Mouse (Mus musculus) heart, embryonic 14.5 days (tissue): ENCODE measurements around the gene Bcl2l1. TPM values are rescaled to one million over a fixed set of nuclear protein-coding genes. Genes with fewer than 3 reads are reported as not detected.

ENCODE experiments used
- ATAC-seq: fragments of 200-750 bp; cut with Nextera tagmentation; 2 replicates; pipeline ENCODE4 v1.8.0; 2017; ENCODE audit warnings: low read depth, moderate TSS enrichment; ENCODE audit not compliant: insufficient number of reproducible peaks, insufficient read depth, low FRiP score
- H3K27ac ChIP-seq, 2 experiments: fragments of 200-500 bp in 1 of 2; fragments of 300-500 bp in 1 of 2; sonication (generic) in 1 of 2; replicated peaks in 1 of 2; 2 replicates each; pipeline ENCODE4 v1.5.1; 2012 to 2014; ENCODE audit warnings: low read depth in 2 of 2, low read length in 2 of 2, control low read depth in 1 of 2, mild to moderate bottlenecking in 1 of 2, mixed read lengths in 1 of 2; ENCODE audit not compliant: control insufficient read depth in 1 of 2, insufficient read depth in 1 of 2
- H3K27me3 ChIP-seq: fragments of 300-500 bp; sonication (generic); 2 replicates; pipeline ENCODE4 v1.6.1; 2014; ENCODE audit warnings: mild to moderate bottlenecking, low read length, control low read depth; ENCODE audit not compliant: control insufficient read depth, insufficient read depth
- H3K36me3 ChIP-seq: fragments of 300-500 bp; sonication (generic); 2 replicates; pipeline ENCODE4 v1.6.1; 2014; ENCODE audit warnings: mild to moderate bottlenecking, control low read depth, low read length, mixed read lengths; ENCODE audit not compliant: control insufficient read depth, insufficient read depth
- H3K4me1 ChIP-seq, 2 experiments: fragments of 200-500 bp in 1 of 2; fragments of 300-500 bp in 1 of 2; sonication (generic) in 1 of 2; 2 replicates each; pipeline ENCODE4 v1.6.1; 2012 to 2014; ENCODE audit warnings: low read length in 2 of 2, control low read depth in 1 of 2, mixed read lengths in 1 of 2; ENCODE audit not compliant: control insufficient read depth in 2 of 2, insufficient read depth in 2 of 2
- H3K4me2 ChIP-seq: fragments of 300-500 bp; sonication (generic); 2 replicates; pipeline ENCODE4 v1.6.1; 2014; ENCODE audit warnings: mild to moderate bottlenecking, low read length
- H3K4me3 ChIP-seq, 2 experiments: fragments of 200-500 bp in 1 of 2; fragments of 300-500 bp in 1 of 2; sonication (generic) in 1 of 2; 2 replicates each; pipeline ENCODE4 v1.5.1; 2012 to 2014; ENCODE audit warnings: low read length in 2 of 2, mild to moderate bottlenecking in 2 of 2, control low read depth in 1 of 2, low read depth in 1 of 2, moderate library complexity in 1 of 2; ENCODE audit not compliant: control insufficient read depth in 1 of 2, insufficient read depth in 1 of 2
- H3K9ac ChIP-seq: fragments of 300-500 bp; sonication (generic); 2 replicates; pipeline ENCODE4 v1.6.1; 2014; ENCODE audit warnings: mild to moderate bottlenecking, low read length
- H3K9me3 ChIP-seq: fragments of 300-500 bp; sonication (generic); 2 replicates; pipeline ENCODE4 v1.6.1; 2016; ENCODE audit warnings: low read length, control low read depth; ENCODE audit not compliant: control insufficient read depth
- WGBS: fragments of 180-500 bp; shearing (Covaris S2); extraction: QIAGEN DNeasy Blood & Tissue Kit; methylation state at CpG from one replicate; pipeline ENCODE4 v1.1.7; 2014; 5-methylcytosine and 5-hydroxymethylcytosine counted together
- polyA plus RNA-seq: library from polyadenylated mRNA; unstranded; fragments of >200 nt; fragmentation: Nextera tagmentation; extraction: Ambion mirVana; gene quantifications from 2 replicates; pipeline ENCODE4 v1.2.1, GENCODE M21; 2014

The Bcl2l1 gene
- polyA plus RNA-seq, 1 experiment from 2014 or later, result 59.0 TPM

GRCm38 (mm10) chr2:152757478-152757877 lies 74.0 kb downstream of the Bcl2l1 start:
- H3K9ac ChIP-seq, result no peak overlapping the region
- H3K4me1 ChIP-seq, result peaks cover 14 to 16% of the 10 kb centered on the region in 2 experiments
- no peaks in the 10 kb centered on the region for H3K27me3 ChIP-seq
- no peaks in the 10 kb centered on the region for H3K9me3 ChIP-seq
- H3K27ac ChIP-seq, result no peak overlapping the region
- 78% methylated on average over 2 of the region's 2 CpGs for WGBS
- H3K4me3 ChIP-seq, result no peak overlapping the region
- ATAC-seq, result no peak
- no peak overlapping the region for H3K4me2 ChIP-seq
- no peaks in the 10 kb centered on the region for H3K36me3 ChIP-seq

- no peaks in the 10 kb centered on the region for H3K27me3 ChIP-seq
- H3K36me3 ChIP-seq, result no peaks in the 10 kb centered on the region
- peaks cover 14 to 16% of the 10 kb centered on the region in 2 experiments for H3K4me1 ChIP-seq
- no peaks in the 10 kb centered on the region for H3K9me3 ChIP-seq
- H3K9ac ChIP-seq, result no peak overlapping the region
- ATAC-seq, result no peak
- 83% methylated on average over 17 of the region's 17 CpGs for WGBS
- no peak overlapping the region for H3K4me3 ChIP-seq
- no peak overlapping the region for H3K27ac ChIP-seq
- no peak overlapping the region for H3K4me2 ChIP-seq
Observed at GRCm38 (mm10) chr2:152756474-152757393, 74.8 kb downstream of the Bcl2l1 start.

- Histone ChIP-seq H3K9ac (peak within 1 kb of the TSS; percentile 58), H3K4me1 (peaks cover 14 to 16% of the 10 kb centered on the region in 2 experiments), H3K9me3 (no peaks in the 10 kb centered on the region), H3K27me3 (no peaks in the 10 kb centered on the region), H3K4me3 (peak within 1 kb of the TSS; percentile 34 to 39), H3K27ac (no peak within 1 kb of the TSS), H3K36me3 (no peaks in the 10 kb centered on the region), H3K4me2 (peak within 1 kb of the TSS; percentile 73)
- WGBS, result 4% methylated on average over 30 of the region's 30 CpGs
- ATAC-seq, result no peak
Observed at GRCm38 (mm10) chr2:152753944-152754711, 77.4 kb downstream of the Bcl2l1 start, which contains the start of gene Cox4i2. Gene Cox4i2 (plus strand): TSS chr2:152754173.

DNA sequence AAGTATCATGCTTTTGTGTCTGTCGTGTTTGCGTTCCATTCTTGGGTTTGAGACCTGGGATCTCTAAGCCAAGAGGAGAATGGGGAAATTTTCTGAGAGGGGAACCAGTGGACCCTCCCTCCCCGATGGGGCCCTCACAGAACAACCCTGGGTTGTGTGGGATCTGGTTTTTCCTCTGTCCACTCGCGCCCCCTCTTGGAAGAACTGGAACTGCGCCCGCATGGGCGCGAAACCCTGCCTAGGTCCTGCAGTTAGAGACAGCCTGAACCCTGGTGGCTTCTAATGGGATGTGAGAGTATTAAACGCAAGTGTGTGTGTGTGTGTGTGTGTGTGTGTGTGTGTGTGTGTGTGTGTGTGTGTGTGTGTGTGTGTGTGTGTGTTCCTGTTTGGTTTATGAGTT lies 89.1 kb downstream of the Bcl2l1 start:
- Histone ChIP-seq H3K27ac (peak overlapping the region; percentile 35 to 76; a peak in 2 of 4 replicates), H3K9me3 (no peaks in the 10 kb centered on the region), H3K4me2 (peak overlapping the region; percentile 42; the same call in 1 of the 2 replicates), H3K36me3 (no peaks in the 10 kb centered on the region), H3K4me1 (peaks cover 23 to 39% of the 10 kb centered on the region in 2 experiments), H3K4me3 (no peak overlapping the region), H3K9ac (peak overlapping the region; percentile 44; the same call in 1 of the 2 replicates), H3K27me3 (no peaks in the 10 kb centered on the region)
- 30% methylated on average over 10 of the region's 10 CpGs for WGBS
- no peak for ATAC-seq

DNA sequence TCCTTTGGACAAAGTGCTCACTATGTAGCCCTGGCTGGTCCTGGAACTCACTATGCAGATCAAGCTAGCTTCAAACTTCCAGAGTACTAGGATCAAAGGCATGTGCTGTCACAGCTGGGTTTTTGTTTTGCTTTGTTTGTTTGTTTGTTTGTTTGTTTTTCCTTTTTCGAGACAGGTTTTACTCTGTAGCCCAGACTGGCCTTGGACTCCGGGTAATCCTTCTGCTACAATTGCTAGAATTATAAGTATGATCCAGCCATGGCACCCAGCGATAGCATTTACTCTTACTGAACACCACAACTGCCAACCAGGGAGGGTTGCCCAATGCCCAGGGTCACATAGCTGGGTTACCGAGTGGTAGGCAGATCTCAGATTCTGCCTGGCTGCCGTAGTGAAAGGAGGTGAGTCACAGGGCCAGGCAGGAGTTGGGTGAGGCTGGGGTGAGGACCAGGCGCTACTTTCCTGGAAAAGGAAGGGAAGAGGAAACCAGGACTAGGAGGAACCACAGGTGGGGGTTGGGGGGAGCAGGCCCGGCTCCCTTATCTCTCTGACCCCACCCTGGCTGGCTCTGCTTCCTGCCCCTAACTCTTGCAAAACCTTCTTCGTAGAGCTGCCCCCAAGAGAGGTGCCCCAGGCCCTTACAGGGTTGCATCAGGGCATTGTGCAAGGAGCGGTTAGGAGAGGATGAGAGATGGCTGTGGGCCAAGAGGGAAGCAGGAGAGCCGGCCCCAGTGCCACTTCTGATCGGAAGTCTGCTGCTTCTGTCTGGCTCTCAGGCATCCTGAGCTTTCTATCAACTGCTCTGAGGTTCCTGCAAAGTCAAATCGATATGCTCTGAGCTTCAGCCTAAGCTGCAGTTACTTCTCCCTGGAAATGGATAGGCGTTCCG lies 90.1 kb downstream of the Bcl2l1 start:
- H3K36me3 ChIP-seq, result no peaks in the 10 kb centered on the region
- no peak overlapping the region for H3K4me3 ChIP-seq
- peak; percentile 20 for ATAC-seq
- peak overlapping the region; percentile 44; the same call in 1 of the 2 replicates for H3K9ac ChIP-seq
- no peaks in the 10 kb centered on the region for H3K27me3 ChIP-seq
- WGBS, result 24% methylated on average over 13 of the region's 14 CpGs
- peak overlapping the region; percentile 42 for H3K4me2 ChIP-seq
- no peaks in the 10 kb centered on the region for H3K9me3 ChIP-seq
- peak overlapping the region; percentile 56 to 76 for H3K27ac ChIP-seq
- H3K4me1 ChIP-seq, result peaks cover 25 to 43% of the 10 kb centered on the region in 2 experiments

DNA sequence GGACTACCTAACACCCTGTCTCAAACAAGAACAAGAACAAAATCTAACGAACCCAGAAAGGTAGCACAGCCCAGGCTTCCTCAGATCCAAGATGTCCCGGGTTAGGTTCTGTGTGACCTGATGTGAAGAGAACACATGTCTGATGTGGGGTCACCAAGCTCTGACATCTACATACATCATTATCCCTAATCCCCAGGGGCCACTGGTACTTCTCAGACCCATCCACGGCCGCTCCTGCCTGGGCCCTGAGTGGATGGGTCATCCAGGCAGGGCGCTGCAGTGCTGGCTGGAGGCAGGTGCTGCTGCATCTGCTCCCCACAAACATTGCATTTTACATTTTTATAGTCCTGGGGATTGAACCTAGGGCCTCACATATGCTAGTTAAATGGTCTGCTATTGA lies 91.0 kb downstream of the Bcl2l1 start:
- 77% methylated on average over 5 of the region's 5 CpGs for WGBS
- Histone ChIP-seq H3K4me1 (peaks cover 28 to 47% of the 10 kb centered on the region in 2 experiments), H3K27me3 (no peaks in the 10 kb centered on the region), H3K9me3 (no peaks in the 10 kb centered on the region), H3K4me2 (no peak overlapping the region), H3K27ac (peak overlapping the region in 1 of 2 experiments; percentile 82; a peak in 1 of 4 replicates), H3K36me3 (no peaks in the 10 kb centered on the region), H3K4me3 (no peak overlapping the region), H3K9ac (no peak overlapping the region)
- ATAC-seq, result no peak

DNA sequence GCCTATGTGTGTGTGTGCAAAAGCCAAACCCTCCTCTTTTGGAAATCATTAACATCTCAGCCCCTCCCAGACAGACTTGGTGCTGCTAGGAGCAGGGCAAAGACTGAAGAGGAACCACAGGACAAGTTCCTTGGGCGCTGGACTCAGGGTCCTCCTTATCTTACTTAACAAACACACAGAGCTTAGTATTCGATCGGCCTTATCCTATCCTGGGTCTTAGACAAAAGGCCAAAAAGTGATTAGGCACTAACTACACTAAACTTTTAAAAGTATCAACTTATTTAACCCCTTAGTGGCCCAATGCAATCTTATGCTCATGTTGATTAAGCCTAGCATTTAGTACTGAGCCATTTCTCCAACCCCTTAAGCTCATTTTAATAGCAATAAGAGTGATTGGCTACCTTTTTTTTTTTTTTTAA lies 91.7 kb downstream of the Bcl2l1 start:
- H3K9ac ChIP-seq, result no peak overlapping the region
- H3K27me3 ChIP-seq, result no peaks in the 10 kb centered on the region
- H3K27ac ChIP-seq, result peak overlapping the region; percentile 82 to 83
- H3K36me3 ChIP-seq, result no peaks in the 10 kb centered on the region
- H3K9me3 ChIP-seq, result no peaks in the 10 kb centered on the region
- no peak for ATAC-seq
- H3K4me3 ChIP-seq, result no peak overlapping the region
- peaks cover 28 to 50% of the 10 kb centered on the region in 2 experiments for H3K4me1 ChIP-seq
- WGBS, result 23% methylated on average over 3 of the region's 3 CpGs
- H3K4me2 ChIP-seq, result peak overlapping the region; percentile 84
